Mouse (Mus musculus) hindbrain, embryonic 15.5 days (tissue): ENCODE data around the gene Bcap31. TPM values are rescaled to one million over a fixed set of nuclear protein-coding genes. Genes with fewer than 3 reads are reported as not detected.
"Not testable (repeated sequence)": the region's sequence is repeated elsewhere in the genome, so short reads cannot be mapped to it uniquely, and the experiment has no call there.

Experiments used
- ATAC-seq: fragments of 200-750 bp; cut with Nextera tagmentation; 2 replicates; pipeline ENCODE4 v1.8.0; 2017; ENCODE audit warnings: low read depth, moderate number of reproducible peaks, moderate TSS enrichment; ENCODE audit not compliant: low FRiP score
- H3K27ac ChIP-seq: fragments of 300-500 bp; sonication (generic); replicated peaks from 2 replicates; pipeline ENCODE4 v1.5.1; 2015; ENCODE audit warnings: mild to moderate bottlenecking, inconsistent platforms
- H3K27me3 ChIP-seq: fragments of 300-500 bp; sonication (generic); 2 replicates; pipeline ENCODE4 v1.6.1; 2015; ENCODE audit warnings: control low read depth, inconsistent platforms
- H3K36me3 ChIP-seq: fragments of 300-500 bp; sonication (generic); 2 replicates; pipeline ENCODE4 v1.6.1; 2015; ENCODE audit warnings: control low read depth, inconsistent platforms
- H3K4me1 ChIP-seq: fragments of 300-500 bp; sonication (generic); replicated peaks from 2 replicates; pipeline ENCODE4 v1.6.1; 2015; ENCODE audit warnings: control low read depth, inconsistent platforms
- H3K4me2 ChIP-seq: fragments of 300-500 bp; sonication (generic); 2 replicates; pipeline ENCODE4 v1.6.1; 2015; ENCODE audit warnings: moderate library complexity, mild to moderate bottlenecking, inconsistent platforms
- H3K4me3 ChIP-seq: fragments of 300-500 bp; sonication (generic); 2 replicates; pipeline ENCODE4 v1.5.1; 2015; ENCODE audit warnings: mild to moderate bottlenecking, inconsistent platforms
- H3K9ac ChIP-seq: fragments of 300-500 bp; sonication (generic); 2 replicates; pipeline ENCODE4 v1.6.1; 2015; ENCODE audit warnings: inconsistent platforms
- H3K9me3 ChIP-seq: fragments of 300-500 bp; sonication (generic); 2 replicates; pipeline ENCODE4 v1.6.1; 2016; ENCODE audit warnings: control low read depth, inconsistent platforms
- WGBS: fragments of 180-500 bp; shearing (Covaris S2); methylation state at CpG from one replicate; pipeline ENCODE4 v1.1.7; 2015; 5-methylcytosine and 5-hydroxymethylcytosine counted together
- polyA plus RNA-seq: library from polyadenylated mRNA; unstranded; fragments of >200 nt; fragmentation: Nextera tagmentation; extraction: Ambion mirVana; gene quantifications from 2 replicates; pipeline ENCODE4 v1.2.1, GENCODE M21; 2015

The Bcap31 gene
- 134 and 137 TPM in 2 replicates for polyA plus RNA-seq

GRCm38 (mm10) chrX:73716109-73716661 lies at the start of gene Bcap31, which contains the start of gene Abcd1:
Gene Bcap31, minus strand, starts transcription at chrX:73716175.
Gene Abcd1, plus strand, starts transcription at chrX:73716597.
- Histone ChIP-seq H3K9me3 (no peaks in the 10 kb centered on the region), H3K36me3 (0 out of 2 replicates have a peak, but pooled peaks cover under 1% of the 10 kb centered on the region), H3K9ac (peak within 1 kb of the TSS; percentile 49), H3K27me3 (no peaks in the 10 kb centered on the region), H3K4me3 (peak within 1 kb of the TSS; percentile 54), H3K4me1 (peaks cover 29% of the 10 kb centered on the region), H3K27ac (peak within 1 kb of the TSS; percentile 83), H3K4me2 (peak within 1 kb of the TSS; percentile 58)
- WGBS, result 17% methylated on average over 36 of the region's 45 CpGs
- peak; percentile 94 for ATAC-seq

- 78% methylated on average over 1 of the region's 1 CpGs for WGBS
- no peak overlapping the region for H3K27ac ChIP-seq
Measured at GRCm38 (mm10) chrX:73765311-73765710, 49.3 kb upstream of the Bcap31 start.

GRCm38 (mm10) chrX:73758611-73759290 lies 42.8 kb upstream of the Bcap31 start:
- WGBS, result 78% methylated on average over 13 of the region's 13 CpGs
- no peaks in the 10 kb centered on the region for H3K4me1 ChIP-seq
- H3K36me3 ChIP-seq, result no peaks in the 10 kb centered on the region
- no peak overlapping the region for H3K9ac ChIP-seq
- H3K27ac ChIP-seq, result no peak overlapping the region
- no peak overlapping the region for H3K4me2 ChIP-seq
- H3K27me3 ChIP-seq, result no peaks in the 10 kb centered on the region
- no peak overlapping the region for H3K4me3 ChIP-seq
- no peak for ATAC-seq
- H3K9me3 ChIP-seq, result no peaks in the 10 kb centered on the region

More at GRCm38 (mm10) chrX:73765311-73765710, 49.3 kb upstream of the Bcap31 start:
- Histone ChIP-seq H3K4me3 (no peak overlapping the region), H3K9me3 (no peaks in the 10 kb centered on the region), H3K27me3 (no peaks in the 10 kb centered on the region), H3K4me2 (no peak overlapping the region), H3K9ac (no peak overlapping the region), H3K36me3 (no peaks in the 10 kb centered on the region), H3K4me1 (no peaks in the 10 kb centered on the region)
- no peak for ATAC-seq

GRCm38 (mm10) chrX:73756334-73757140 lies 40.6 kb upstream of the Bcap31 start, which contains the start of gene Plxnb3:
Gene Plxnb3, plus strand, starts transcription at chrX:73757090.
- ATAC-seq, result no peak
- H3K4me1 ChIP-seq, result no peaks in the 10 kb centered on the region

GRCm38 (mm10) chrX:73748977-73749376 lies 33.0 kb upstream of the Bcap31 start:
- no peaks in the 10 kb centered on the region for H3K27me3 ChIP-seq
- no peaks in the 10 kb centered on the region for H3K36me3 ChIP-seq
- H3K9ac ChIP-seq, result no peak overlapping the region
- ATAC-seq, result no peak
- no peaks in the 10 kb centered on the region for H3K4me1 ChIP-seq
- H3K9me3 ChIP-seq, result no peaks in the 10 kb centered on the region
- no peak overlapping the region for H3K4me2 ChIP-seq
- WGBS, result 92% methylated on average over 1 of the region's 1 CpGs
- no peak overlapping the region for H3K4me3 ChIP-seq
- no peak overlapping the region for H3K27ac ChIP-seq

More at GRCm38 (mm10) chrX:73756334-73757140, 40.6 kb upstream of the Bcap31 start, which contains the start of gene Plxnb3:
- H3K9ac ChIP-seq, result no peak within 1 kb of the TSS
- H3K4me3 ChIP-seq, result no peak within 1 kb of the TSS
- H3K9me3 ChIP-seq, result no peaks in the 10 kb centered on the region
- no peaks in the 10 kb centered on the region for H3K36me3 ChIP-seq
- H3K4me2 ChIP-seq, result no peak within 1 kb of the TSS
- no peaks in the 10 kb centered on the region for H3K27me3 ChIP-seq
- no peak within 1 kb of the TSS for H3K27ac ChIP-seq
- 56% methylated on average over 5 of the region's 5 CpGs for WGBS

- no peaks in the 10 kb centered on the region for H3K4me1 ChIP-seq
- no peak overlapping the region for H3K27ac ChIP-seq
- no peak overlapping the region for H3K9ac ChIP-seq
- H3K4me2 ChIP-seq, result no peak overlapping the region
- no peak for ATAC-seq
- H3K36me3 ChIP-seq, result no peaks in the 10 kb centered on the region
- H3K4me3 ChIP-seq, result no peak overlapping the region
- WGBS, result 86% methylated on average over 1 of the region's 1 CpGs
- no peaks in the 10 kb centered on the region for H3K27me3 ChIP-seq
- H3K9me3 ChIP-seq, result no peaks in the 10 kb centered on the region
Measured at GRCm38 (mm10) chrX:73744774-73745481, 29.0 kb upstream of the Bcap31 start.

GRCm38 (mm10) chrX:73739841-73740240 lies 23.9 kb upstream of the Bcap31 start:
- H3K4me2 ChIP-seq, H3K9me3 ChIP-seq, H3K27me3 ChIP-seq, H3K9ac ChIP-seq, H3K27ac ChIP-seq, H3K36me3 ChIP-seq, ATAC-seq, H3K4me1 ChIP-seq, H3K4me3 ChIP-seq: not testable (repeated sequence)
- 95% methylated on average over 7 of the region's 7 CpGs for WGBS

- Histone ChIP-seq H3K9me3 (no peaks in the 10 kb centered on the region), H3K4me3 (no peak overlapping the region), H3K4me2 (no peak overlapping the region), H3K27me3 (no peaks in the 10 kb centered on the region), H3K4me1 (no peaks in the 10 kb centered on the region), H3K27ac (no peak overlapping the region), H3K9ac (no peak overlapping the region), H3K36me3 (no peaks in the 10 kb centered on the region)
- 66% methylated on average over 5 of the region's 5 CpGs for WGBS
- no peak for ATAC-seq
Measured at GRCm38 (mm10) chrX:73739151-73739550, 23.2 kb upstream of the Bcap31 start.

GRCm38 (mm10) chrX:73738155-73738554 lies 22.2 kb upstream of the Bcap31 start:
- Histone ChIP-seq H3K36me3 (no peaks in the 10 kb centered on the region), H3K27me3 (no peaks in the 10 kb centered on the region), H3K27ac (no peak overlapping the region), H3K9ac (no peak overlapping the region), H3K4me2 (no peak overlapping the region), H3K4me1 (no peaks in the 10 kb centered on the region), H3K9me3 (no peaks in the 10 kb centered on the region), H3K4me3 (no peak overlapping the region)
- 75% methylated on average over 1 of the region's 1 CpGs for WGBS
- ATAC-seq, result no peak

- Histone ChIP-seq H3K4me3 (no peak overlapping the region), H3K27ac (no peak overlapping the region), H3K27me3 (no peaks in the 10 kb centered on the region), H3K9me3 (no peaks in the 10 kb centered on the region), H3K4me2 (no peak overlapping the region), H3K9ac (no peak overlapping the region), H3K36me3 (no peaks in the 10 kb centered on the region), H3K4me1 (no peaks in the 10 kb centered on the region)
- no peak for ATAC-seq
- 65% methylated on average over 1 of the region's 1 CpGs for WGBS
Measured at GRCm38 (mm10) chrX:73730908-73731307, 14.9 kb upstream of the Bcap31 start.

GRCm38 (mm10) chrX:73718686-73719362 lies 2.8 kb upstream of the Bcap31 start:
- Histone ChIP-seq H3K9me3 (no peaks in the 10 kb centered on the region), H3K27ac (no peak overlapping the region), H3K27me3 (no peaks in the 10 kb centered on the region), H3K4me3 (no peak overlapping the region), H3K9ac (no peak overlapping the region), H3K36me3 (no peaks in the 10 kb centered on the region), H3K4me1 (peaks cover 29% of the 10 kb centered on the region), H3K4me2 (peak overlapping the region; percentile 24)
- 45% methylated on average over 5 of the region's 5 CpGs for WGBS
- ATAC-seq, result no peak
